Mouse (Mus musculus) myocyte (in vitro differentiated cells): ENCODE measurements around the gene Ndufs8. TPM values are rescaled to one million over a fixed set of nuclear protein-coding genes. Genes with fewer than 3 reads are reported as not detected.

Experiments
- H3K27me3 ChIP-seq: one replicate; pipeline ENCODE4 v1.6.1; 2011; ENCODE audit not compliant: control insufficient read depth, insufficient read depth, insufficient read length
- H3K36me3 ChIP-seq: one replicate; pipeline ENCODE4 v1.6.1; 2011; ENCODE audit not compliant: control insufficient read depth, insufficient read depth
- H3K4me2 ChIP-seq: one replicate; pipeline ENCODE4 v1.6.1; 2011; ENCODE audit warnings: low read depth, control low read depth
- H3K4me3 ChIP-seq: one replicate; pipeline ENCODE4 v1.5.1; 2011; ENCODE audit warnings: mild to moderate bottlenecking, control low read depth, moderate library complexity
- H3K79me2 ChIP-seq: one replicate; pipeline ENCODE4 v1.6.1; 2011; ENCODE audit not compliant: control insufficient read depth, insufficient read depth
- H3ac ChIP-seq: one replicate; pipeline ENCODE4 v1.6.1; 2011; ENCODE audit not compliant: control insufficient read depth, insufficient read length
- CEBPB ChIP-seq: IDR thresholded peaks from 2 replicates; pipeline ENCODE4 v1.6.1; 2011; ENCODE audit warnings: mild to moderate bottlenecking, moderate library complexity; ENCODE audit not compliant: poor library complexity, insufficient read depth, severe bottlenecking
- E2F4 ChIP-seq: IDR thresholded peaks from one replicate; pipeline ENCODE4 v1.6.1; 2011; ENCODE audit warnings: mild to moderate bottlenecking, control low read depth, moderate library complexity; ENCODE audit not compliant: insufficient read depth
- MAX ChIP-seq: IDR thresholded peaks from one replicate; pipeline ENCODE4 v1.6.1; 2011; ENCODE audit warnings: low read depth, mild to moderate bottlenecking, control low read depth
- MYOD1 ChIP-seq, 3 experiments: IDR thresholded peaks; one replicate each; pipeline ENCODE4 v1.6.1; 2011; ENCODE audit warnings: control low read depth in 2 of 3, low read depth in 2 of 3, mild to moderate bottlenecking in 2 of 3, moderate library complexity in 1 of 3; ENCODE audit not compliant: insufficient read length in 2 of 3, control insufficient read depth in 1 of 3
- MYOG ChIP-seq, 3 experiments: IDR thresholded peaks; one replicate each; pipeline ENCODE4 v1.6.1; 2011; ENCODE audit warnings: control low read depth in 2 of 3, low read depth in 2 of 3, mild to moderate bottlenecking in 2 of 3; ENCODE audit not compliant: insufficient read length in 2 of 3, control insufficient read depth in 1 of 3, insufficient read depth in 1 of 3
- POLR2A ChIP-seq: IDR thresholded peaks from one replicate; pipeline ENCODE4 v1.6.1; 2011; ENCODE audit warnings: low read depth, mild to moderate bottlenecking, control low read depth, moderate library complexity; ENCODE audit not compliant: insufficient read length
- POLR2AphosphoS2 ChIP-seq: IDR thresholded peaks from one replicate; pipeline ENCODE4 v1.6.1; 2011; ENCODE audit warnings: low read depth, control low read depth; ENCODE audit not compliant: insufficient read length
- REST ChIP-seq: IDR thresholded peaks from one replicate; pipeline ENCODE4 v1.6.1; 2011; ENCODE audit warnings: mild to moderate bottlenecking, control low read depth, moderate library complexity; ENCODE audit not compliant: insufficient read depth, insufficient read length
- SRF ChIP-seq: IDR thresholded peaks from one replicate; pipeline ENCODE4 v1.6.1; 2011; ENCODE audit warnings: low read depth; ENCODE audit not compliant: control insufficient read depth, insufficient read length
- TCF12 ChIP-seq: IDR thresholded peaks from one replicate; pipeline ENCODE4 v1.6.1; 2011; ENCODE audit warnings: mild to moderate bottlenecking, control low read depth; ENCODE audit not compliant: poor library complexity, insufficient read depth, severe bottlenecking
- TCF3 ChIP-seq: IDR thresholded peaks from one replicate; pipeline ENCODE4 v1.6.1; 2011; ENCODE audit warnings: low read depth, control low read depth; ENCODE audit not compliant: insufficient read length
- USF1 ChIP-seq: IDR thresholded peaks from one replicate; pipeline ENCODE4 v1.6.1; 2011; ENCODE audit warnings: low read depth, mild to moderate bottlenecking, control low read depth, moderate library complexity
- polyA plus RNA-seq: library from polyadenylated mRNA; unstranded; fragments of >200 nt; fragmentation: generic; extraction: Trizol; gene quantifications from one replicate; pipeline ENCODE4 v1.2.1, GENCODE M21; 2012; ENCODE audit warnings: missing spikeins

Ndufs8 gene
- polyA plus RNA-seq, 1 experiment, result 482 TPM

GRCm38 (mm10) chr19:3910206-3910605 lies 2.4 kb downstream of the Ndufs8 start:
- Histone ChIP-seq H3K4me3 (no peak overlapping the region), H3K27me3 (no peaks in the 10 kb centered on the region), H3K79me2 (peaks cover 30% of the 10 kb centered on the region), H3K4me2 (no peak overlapping the region), H3K36me3 (no peaks in the 10 kb centered on the region), H3ac (no peak overlapping the region)
- TF ChIP-seq E2F4 (no peak), POLR2AphosphoS2 (no peak), MAX (no peak), USF1 (no peak), SRF (no peak), REST (no peak), POLR2A (no peak), CEBPB (no peak), MYOG (IDR thresholded peaks at IDR 0.05; ENCODE audit: control insufficient read depth in 1 of 3, insufficient read depth in 1 of 3, insufficient read length in 2 of 3, low read depth in 2 of 3) (no peak), MYOD1 (IDR thresholded peaks at IDR 0.05; ENCODE audit: control insufficient read depth in 1 of 3, insufficient read length in 2 of 3, low read depth in 2 of 3) (no peak), TCF3 (no peak), TCF12 (no peak)

GRCm38 (mm10) chr19:3907876-3908660 lies 4.5 kb downstream of the Ndufs8 start:
- Histone ChIP-seq H3K4me2 (peak overlapping the region; percentile 95), H3ac (no peak overlapping the region), H3K36me3 (no peaks in the 10 kb centered on the region), H3K79me2 (peaks cover 42% of the 10 kb centered on the region), H3K4me3 (peak overlapping the region; percentile 84), H3K27me3 (no peaks in the 10 kb centered on the region)
- no peak for TF ChIP-seq MYOD1 (IDR thresholded peaks at IDR 0.05; ENCODE audit: control insufficient read depth in 1 of 3, insufficient read length in 2 of 3, low read depth in 2 of 3)
- TF ChIP-seq TCF3, result no peak

- H3ac ChIP-seq, result peak within 1 kb of the TSS; percentile 45
- no peaks in the 10 kb centered on the region for H3K27me3 ChIP-seq
- H3K4me2 ChIP-seq, result peak within 1 kb of the TSS; percentile 95
- peaks cover 42% of the 10 kb centered on the region for H3K79me2 ChIP-seq
- peaks cover 3% of the 10 kb centered on the region for H3K36me3 ChIP-seq
- TF ChIP-seq POLR2A (peak; percentile 87), CEBPB (0 out of 2 replicates have a peak, but pooled peaks have one; percentile 35), POLR2AphosphoS2 (peak; percentile 92), MYOD1 (IDR thresholded peaks at IDR 0.05; ENCODE audit: control insufficient read depth in 1 of 3, insufficient read length in 2 of 3, low read depth in 2 of 3) (no peak), SRF (no peak)
- H3K4me3 ChIP-seq, result peak within 1 kb of the TSS; percentile 84
These were observed 5.5 kb downstream of the Ndufs8 start, which contains the start of gene Tcirg1 for GRCm38 (mm10) chr19:3906795-3907786. Gene Tcirg1, minus strand, starts transcription at chr19:3907133.

- H3K36me3 ChIP-seq, result peaks cover 9% of the 10 kb centered on the region
- H3ac ChIP-seq, result peak overlapping the region; percentile 45
- TF ChIP-seq POLR2A (peak; percentile 20), MYOD1 (IDR thresholded peaks at IDR 0.05; ENCODE audit: control insufficient read depth in 1 of 3, insufficient read length in 2 of 3, low read depth in 2 of 3) (no peak), POLR2AphosphoS2 (peak; percentile 12)
These were observed 6.2 kb downstream of the Ndufs8 start for GRCm38 (mm10) chr19:3906326-3906725.

GRCm38 (mm10) chr19:3905261-3905969 lies 7.2 kb downstream of the Ndufs8 start:
- TF ChIP-seq USF1, result no peak
- TF ChIP-seq POLR2AphosphoS2, result peak; percentile 32
- TF ChIP-seq POLR2A, result peak; percentile 30
- peak overlapping the region; percentile 45 for H3ac ChIP-seq

More at GRCm38 (mm10) chr19:3906326-3906725, 6.2 kb downstream of the Ndufs8 start:
- no peaks in the 10 kb centered on the region for H3K27me3 ChIP-seq
- peak overlapping the region; percentile 95 for H3K4me2 ChIP-seq
- peaks cover 34% of the 10 kb centered on the region for H3K79me2 ChIP-seq
- H3K4me3 ChIP-seq, result peak overlapping the region; percentile 84

More at GRCm38 (mm10) chr19:3905261-3905969, 7.2 kb downstream of the Ndufs8 start:
- Histone ChIP-seq H3K79me2 (peaks cover 31% of the 10 kb centered on the region), H3K4me2 (peak overlapping the region; percentile 95), H3K4me3 (peak overlapping the region; percentile 84), H3K36me3 (peaks cover 13% of the 10 kb centered on the region), H3K27me3 (no peaks in the 10 kb centered on the region)
